ENCODE assay signal across 23 mouse cellular contexts in the genomic region with DNA sequence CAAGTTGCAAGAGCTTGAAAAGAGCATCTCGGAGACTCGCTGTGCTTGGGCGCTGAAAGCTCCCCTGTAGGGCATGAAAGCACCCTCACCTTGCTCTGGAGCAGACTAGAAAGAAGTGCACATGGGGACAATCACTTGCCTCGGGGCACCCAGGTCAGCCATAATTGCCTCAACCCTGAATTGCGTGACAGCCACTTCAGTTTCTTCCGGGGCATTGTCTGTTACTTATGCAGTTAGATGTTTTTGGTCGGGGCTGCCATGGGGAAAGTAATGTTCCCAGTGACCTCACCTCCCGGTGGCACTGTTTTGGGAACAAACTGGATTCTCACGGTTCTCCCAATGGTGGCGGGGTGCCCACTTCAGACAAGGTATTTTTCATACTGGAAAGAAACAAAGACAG. TPM values are rescaled to one million over a fixed set of nuclear protein-coding genes. Genes with fewer than 3 reads are reported as not detected.
A peak's percentile ranks its signal among the peaks of the same experiment; 100 is the strongest.
DNase-seq lines count a peak whose midpoint lies in the region; TF ChIP-seq lines count a peak whose summit lies in the region.
"Had no signal": no experiment of that assay in that cellular context is flagged by ENCODE, and none has a peak within 500 bp of the region (broad histone marks: within the 10 kb centered on the region; RNA-seq: fewer than 3 reads in every experiment).

No protein-coding gene starts in this region.

- intact Hi-C loops in gastrocnemius, adult 2 months (cut with DNase I), result no loop called here

- H3K4me3 ChIP-seq in CH12.LX (replicated peaks in 1 of 3; ENCODE audit: low read depth in 2 of 3, low read length in 2 of 3, poor library complexity in 1 of 3), result no peak overlapping the region
- no peak overlapping the region for H3K4me3 ChIP-seq in gastrocnemius, adult 2 months
- H3K4me3 ChIP-seq: forebrain, embryonic 10.5 days; hindbrain, embryonic 12.5 days; limb, embryonic 12.5 days; liver, embryonic 13.5 days; lung, embryonic 15.5 days; stomach, embryonic 15.5 days had no signal

- TF ChIP-seq CTCF in CH12.LX (conservative IDR thresholded peaks at IDR 0.05 in 1 of 2, IDR thresholded peaks at IDR 0.05 in 1 of 2; ENCODE audit: low read depth in 2 of 2, low read length in 2 of 2), result no peak
- no peak for TF ChIP-seq CTCF in gastrocnemius, adult 2 months (IDR thresholded peaks at IDR 0.05)

- H3K36me3 ChIP-seq in CH12.LX (replicated peaks in 1 of 2; ENCODE audit: control insufficient read depth in 1 of 2, insufficient read depth in 1 of 2, low read length in 1 of 2), result no peaks in the 10 kb centered on the region
- H3K36me3 ChIP-seq: forebrain, embryonic 10.5 days; hindbrain, embryonic 12.5 days; limb, embryonic 12.5 days; liver, embryonic 13.5 days; lung, embryonic 15.5 days; stomach, embryonic 15.5 days had no signal

- no peaks in the 10 kb centered on the region for H3K9me3 ChIP-seq in CH12.LX (replicated peaks; ENCODE audit: low read length)
- H3K9me3 ChIP-seq: forebrain, embryonic 10.5 days; hindbrain, embryonic 12.5 days; limb, embryonic 12.5 days; liver, embryonic 13.5 days; lung, embryonic 15.5 days; stomach, embryonic 15.5 days had no signal

- dilution Hi-C loops in CH12.LX (cut with MboI; ENCODE audit: extremely low pct_ligation_motif_present, extremely low pct_unique_long_range_greater_than_20kb, low sequenced_read_pairs), result no loop called here

- peaks cover 0 to 6% of the 10 kb centered on the region in 2 experiments; a peak in 1 of 4 replicates for H3K4me1 ChIP-seq in CH12.LX (ENCODE audit: control insufficient read depth in 1 of 2, insufficient read depth in 2 of 2)
- H3K4me1 ChIP-seq: hindbrain, embryonic 12.5 days; limb, embryonic 12.5 days; liver, embryonic 13.5 days; lung, embryonic 15.5 days; stomach, embryonic 15.5 days had no signal

- TF ChIP-seq EP300 in CH12.LX (IDR thresholded peaks at IDR 0.05; ENCODE audit: low read length), result no peak

- peak; percentile 23 for DNase-seq in kidney, adult 9 months
- no peak for DNase-seq in kidney, adult 18-20 months
- no peak for DNase-seq in CH12.LX (ENCODE audit: extremely low read depth)
- DNase-seq in R1 (ENCODE audit: low read depth, low spot score), result peak; percentile 8
- DNase-seq in kidney, postnatal 25 days, result peak; percentile 30 to 45
- DNase-seq in retina, embryonic 14.5 days (ENCODE audit: low spot score), result no peak
- DNase-seq in gastrocnemius, adult 2 months, result no peak
- DNase-seq: cerebellum, adult 2 months; cerebellum, postnatal 36 days; forebrain, postnatal 0 days; heart, postnatal 10 days; liver, embryonic 13.5 days; spleen, adult 18-20 months had no signal

- H3K9ac ChIP-seq in CH12.LX (ENCODE audit: insufficient read depth, low read depth), result no peak overlapping the region
- H3K9ac ChIP-seq: forebrain, postnatal 0 days; hindbrain, embryonic 12.5 days; limb, embryonic 12.5 days; liver, embryonic 13.5 days; lung, embryonic 15.5 days; stomach, embryonic 15.5 days had no signal

- no peak overlapping the region for H3K27ac ChIP-seq in CH12.LX (ENCODE audit: insufficient read depth, low read depth)
- no peak overlapping the region for H3K27ac ChIP-seq in gastrocnemius, adult 2 months
- H3K27ac ChIP-seq: forebrain, embryonic 10.5 days; hindbrain, embryonic 12.5 days; limb, embryonic 12.5 days; liver, embryonic 13.5 days; lung, embryonic 15.5 days; macrophage; stomach, embryonic 15.5 days had no signal

- peaks cover 8% of the 10 kb centered on the region for H3K27me3 ChIP-seq in CH12.LX (replicated peaks)
- H3K27me3 ChIP-seq: hindbrain, embryonic 12.5 days; limb, embryonic 12.5 days; lung, embryonic 15.5 days; stomach, embryonic 15.5 days had no signal

- H3K4me2 ChIP-seq in CH12.LX (ENCODE audit: insufficient read depth, low read depth, poor library complexity, severe bottlenecking), result peak overlapping the region; percentile 24; the same call in 1 of the 2 replicates
- H3K4me2 ChIP-seq: heart, embryonic 11.5 days; hindbrain, embryonic 12.5 days; limb, embryonic 12.5 days; liver, embryonic 13.5 days; lung, embryonic 15.5 days; midbrain, embryonic 11.5 days; stomach, embryonic 15.5 days had no signal

- H3K79me2 ChIP-seq in CH12.LX (replicated peaks; ENCODE audit: control insufficient read depth, extremely low read depth, insufficient read depth, poor library complexity, severe bottlenecking), result no peaks in the 10 kb centered on the region

- no peak for TF ChIP-seq POLR2A in CH12.LX (IDR thresholded peaks at IDR 0.05; ENCODE audit: low read depth, low read length)

- in situ Hi-C loops in CH12.LX (cut with MboI; ENCODE audit: low pct_ligation_motif_present, low pct_unique_long_range_greater_than_20kb, low sequenced_read_pairs), result no loop called here

- TF ChIP-seq RAD21 in CH12.LX (IDR thresholded peaks at IDR 0.05; ENCODE audit: low read depth, low read length), result no peak

TF ChIP-seq in CH12.LX, 34 proteins besides CTCF, POLR2A, EP300 and RAD21:
- TF ChIP-seq JUN (IDR thresholded peaks at IDR 0.05; ENCODE audit: insufficient read depth, low read depth, low read length) (no peak), E2F4 (IDR thresholded peaks at IDR 0.05; ENCODE audit: insufficient replicate concordance, low read depth, low read length) (no peak), MXI1 (IDR thresholded peaks at IDR 0.05; ENCODE audit: low read depth, low read length) (no peak), HCFC1 (IDR thresholded peaks at IDR 0.05; ENCODE audit: low read depth, low read length) (no peak), PAX5 (IDR thresholded peaks at IDR 0.05; ENCODE audit: low read length) (no peak), MAZ (IDR thresholded peaks at IDR 0.05; ENCODE audit: low read depth, low read length) (no peak), JUND (conservative IDR thresholded peaks at IDR 0.05; ENCODE audit: low read depth, low read length) (no peak), NELFE (IDR thresholded peaks at IDR 0.05; ENCODE audit: low read depth, low read length) (no peak), ZMIZ1 (IDR thresholded peaks at IDR 0.05; ENCODE audit: low read depth, low read length) (no peak), MYC (IDR thresholded peaks at IDR 0.05; ENCODE audit: low read depth, low read length) (no peak), CHD1 (IDR thresholded peaks at IDR 0.05; ENCODE audit: low read depth, low read length) (no peak)

RNA-seq across cellular contexts. Expression of a gene that starts 9.0 kb away (rescaled TPM):
- 5.3 and 5.7 TPM in 2 replicates for total RNA-seq in CH12.LX (2012; rRNA removed)
- total RNA-seq in CH12.LX (2014; rRNA removed), result 15.0 and 15.4 TPM in 2 replicates
- 7.7 and 10.3 TPM in 2 replicates for polyA plus RNA-seq in CH12.LX (2012; ENCODE audit: insufficient read length, low read depth)
- 1 to 10 TPM; 4.7 to 5.3 TPM for total RNA-seq in gastrocnemius, adult 2 months (2021)

RNA-seq across cellular contexts. Expression of a gene that starts 26.2 kb away (rescaled TPM):
- total RNA-seq in CH12.LX (2012; rRNA removed) (not detected in 2 replicates), CH12.LX (2014; rRNA removed) (not detected in 2 replicates)
- not detected in 2 replicates for polyA plus RNA-seq in CH12.LX (2012; ENCODE audit: insufficient read length, low read depth)
- under 1 TPM in 1 of 2 experiments, not detected in 1; 0.59 TPM for total RNA-seq in gastrocnemius, adult 2 months (2021)
- total RNA-seq: forebrain, postnatal 0 days had no signal
- polyA plus RNA-seq: activated CD4-positive, CD25-positive, alpha-beta regulatory T cell, adult 4 months; C2C12; cerebellum, adult 2 months; forebrain, postnatal 0 days had no signal

RNA-seq across cellular contexts. Expression of a gene that starts 28.7 kb away (rescaled TPM):
- 59.5 and 61.0 TPM in 2 replicates for total RNA-seq in CH12.LX (2012; rRNA removed)
- total RNA-seq in CH12.LX (2014; rRNA removed), result 88.0 and 94.3 TPM in 2 replicates
- polyA plus RNA-seq in CH12.LX (2012; ENCODE audit: insufficient read length, low read depth), result 120 and 121 TPM in 2 replicates
- total RNA-seq in gastrocnemius, adult 2 months (2021), result 1 to 10 TPM; 5.6 to 6.3 TPM

Comparison
In these comparisons a context has a peak if more than half of its experiments do, and no peak if none do; other contexts are left out.
1. DNase-seq: peak in kidney, adult 9 months (single experiment), R1 (single experiment) and kidney, postnatal 25 days (2 of 2); none in kidney, adult 18-20 months (single experiment), CH12.LX (single experiment), retina, embryonic 14.5 days (single experiment) and gastrocnemius, adult 2 months (single experiment).
2. RNA of a gene that starts 28.7 kb away (total RNA-seq): 59.5 to 94.3 TPM in CH12.LX; 5.6 to 6.3 TPM in gastrocnemius, adult 2 months; every median in the first group is over 4 times any median in the second.